Mouse (Mus musculus): ENCODE results near the gene Pld3.

Pld3 gene

DNA sequence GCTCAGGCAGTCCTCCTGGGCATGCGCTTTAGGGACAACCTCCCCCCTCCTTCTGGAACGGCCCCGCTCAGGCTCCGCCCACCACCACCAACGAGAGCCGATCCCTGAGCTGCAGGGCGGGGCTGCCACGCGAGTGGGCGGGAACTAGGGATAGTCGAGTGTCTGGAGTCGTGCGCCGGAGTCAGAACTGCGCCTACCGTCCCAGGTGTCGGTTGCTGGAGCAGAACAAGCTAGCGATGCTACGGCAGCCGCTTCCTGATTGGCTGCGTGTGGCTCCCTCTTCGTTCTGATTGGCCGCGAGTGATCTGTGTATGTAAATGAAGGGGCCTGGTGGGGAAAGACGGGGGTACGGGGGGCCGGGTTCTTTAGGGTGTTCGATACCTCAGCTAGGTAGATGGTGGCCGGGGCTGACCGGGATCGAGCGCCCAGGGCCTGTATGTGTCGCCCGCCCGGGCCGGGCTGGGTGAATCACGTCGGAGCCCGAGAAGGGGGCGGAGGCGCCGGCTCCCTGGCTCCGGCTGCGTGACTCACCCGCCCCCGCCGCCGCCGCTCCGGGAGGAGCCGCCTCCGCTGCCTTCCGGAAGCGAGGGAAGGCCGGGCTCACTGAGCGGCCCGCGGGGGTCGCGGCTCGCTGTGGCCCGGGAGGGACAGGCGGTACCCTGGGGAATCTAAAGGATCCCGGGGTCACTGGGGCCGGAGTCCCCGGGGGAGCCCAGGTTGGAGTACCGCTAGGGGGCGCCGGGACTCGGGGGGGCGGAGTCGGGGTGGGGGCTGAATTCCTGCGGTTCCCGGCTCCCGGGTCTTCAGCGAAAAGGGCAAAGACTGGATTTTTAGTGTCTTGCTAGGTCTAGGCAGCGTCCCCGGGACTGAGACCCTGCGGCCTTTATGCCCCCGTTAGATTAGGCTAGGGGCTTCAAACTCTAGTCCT, 66.0 kb downstream of the Pld3 start, which contains the start of gene Sertad1:
TSS of gene Sertad1 (plus strand) at position 141 of the 928 bp plus-strand sequence.
- DNase-seq (ENCODE audit: low spot score), result peak; percentile 100

DNA sequence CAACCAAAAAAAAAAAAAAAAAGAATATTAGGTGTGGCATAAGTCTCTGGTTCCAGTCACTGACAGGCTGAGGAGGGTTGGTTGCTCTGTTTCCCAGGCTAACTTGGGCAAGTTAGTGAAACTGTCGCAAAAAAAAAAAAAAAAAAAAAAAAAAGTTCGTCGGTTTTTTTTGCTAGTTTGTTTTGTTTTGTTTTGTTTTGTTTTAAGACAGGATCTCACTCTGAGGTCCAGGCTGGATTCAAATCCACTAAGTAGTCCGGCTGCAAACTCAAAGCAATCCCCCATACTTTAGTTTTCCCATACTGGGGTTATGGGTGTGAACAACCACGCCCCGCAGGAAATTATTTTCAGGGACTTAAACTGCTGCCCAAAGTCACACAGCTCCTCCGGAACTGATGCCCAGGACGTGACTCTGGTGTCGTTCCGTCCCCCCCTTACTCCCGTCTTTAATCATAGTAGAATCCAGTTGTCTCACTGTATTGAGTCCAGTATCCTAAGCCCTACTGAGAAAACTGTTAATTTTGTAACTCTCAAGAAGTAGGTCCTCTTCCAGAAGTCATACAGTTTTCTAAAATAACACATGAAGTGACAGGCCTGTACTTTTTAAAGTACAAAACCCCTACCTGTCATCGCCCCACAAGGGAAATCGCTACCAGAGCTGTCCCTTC, 66.8 kb downstream of the Pld3 start:
- no peak for DNase-seq (ENCODE audit: low spot score)

DNA sequence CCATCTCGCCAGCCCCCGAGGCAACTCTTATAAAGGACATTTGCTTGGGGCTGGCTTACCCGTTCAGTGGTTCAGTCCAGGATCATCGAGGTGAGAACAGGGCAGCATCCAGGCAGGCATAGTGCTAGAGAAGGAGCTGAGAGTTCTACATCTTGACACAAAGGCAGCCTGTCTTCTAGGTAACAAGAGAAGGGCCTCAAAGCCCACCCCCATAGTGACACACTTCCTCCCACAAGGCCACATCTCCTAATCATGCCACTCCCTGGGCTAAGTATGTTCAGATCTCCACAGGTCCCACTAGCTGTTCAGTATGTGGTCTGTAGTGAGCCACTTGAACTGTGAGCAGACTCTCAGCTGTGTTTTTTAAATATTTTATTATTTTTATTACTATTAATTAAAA, 69.2 kb downstream of the Pld3 start:
- no peak for DNase-seq (ENCODE audit: low spot score)
